Mouse (Mus musculus): ENCODE measurements around the gene Stox1. TPM values are rescaled to one million over a fixed set of nuclear protein-coding genes. Genes with fewer than 3 reads are reported as not detected.

The Stox1 gene
- polyA plus RNA-seq, 1 experiment from 2014 or later, result 0.21 TPM

DNA sequence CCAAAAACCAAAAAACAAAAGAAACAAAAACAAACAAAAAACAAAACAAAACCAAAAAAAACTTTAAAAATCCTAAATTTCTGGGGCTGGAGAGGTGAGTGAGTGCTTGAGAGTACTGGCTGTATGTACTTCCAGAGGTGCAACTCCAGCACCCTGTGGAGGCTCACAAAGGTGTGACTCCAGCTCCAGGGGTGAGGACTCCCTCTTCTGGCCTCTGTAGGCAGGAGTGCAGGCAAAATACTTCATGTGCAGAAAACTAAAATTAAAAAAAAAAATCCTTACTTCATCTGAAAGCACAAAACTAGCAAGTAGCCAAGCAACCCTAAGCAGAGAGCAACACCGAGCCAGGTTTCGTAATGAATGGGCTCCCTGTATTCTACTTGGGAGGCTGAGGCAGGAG, 53.6 kb downstream of the Stox1 start:
- Histone ChIP-seq H3K9ac (replicated peaks) (no peak overlapping the region), H3K9me3 (ENCODE audit: low read length) (no peaks in the 10 kb centered on the region), H3K4me1 (ENCODE audit: insufficient read depth) (no peaks in the 10 kb centered on the region), H3K27me3 (ENCODE audit: insufficient read depth, low read length) (no peaks in the 10 kb centered on the region), H3K4me3 (ENCODE audit: low read depth, low read length) (no peak overlapping the region), H3K36me3 (replicated peaks; ENCODE audit: insufficient read depth, low read length) (no peaks in the 10 kb centered on the region), H3K4me2 (ENCODE audit: low read depth, low read length) (no peak overlapping the region), H3K27ac (ENCODE audit: low read depth) (no peak overlapping the region)
- 81% methylated on average over 2 of the region's 2 CpGs for WGBS (ENCODE audit: insufficient replicate concordance)
- ATAC-seq (no peak), DNase-seq (no peak)
- peak; percentile 31 for TF ChIP-seq CTCF (IDR thresholded peaks at IDR 0.05; ENCODE audit: low read depth)
- TF ChIP-seq EP300 (IDR thresholded peaks at IDR 0.05; ENCODE audit: low read depth), result no peak

DNA sequence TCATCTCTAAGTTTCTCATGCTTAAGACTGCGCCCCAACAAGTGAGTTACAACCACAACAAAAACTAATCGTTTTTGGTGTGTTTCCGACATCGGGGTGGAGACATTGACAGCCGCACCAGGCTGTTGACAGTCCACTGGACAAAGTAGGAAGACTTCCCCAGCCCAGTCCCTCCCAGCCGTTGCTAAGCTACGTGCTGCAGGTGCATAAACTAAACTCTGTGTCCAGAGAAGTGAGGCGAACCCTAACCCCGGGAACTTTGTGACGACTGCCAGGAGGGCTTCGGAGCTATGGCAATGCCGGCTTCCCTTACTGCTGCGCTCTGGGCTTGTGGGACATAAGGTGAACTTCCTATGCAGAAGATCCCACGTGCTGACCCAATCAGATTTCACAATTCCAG, 56.7 kb downstream of the Stox1 start:
- H3K4me1 ChIP-seq (ENCODE audit: insufficient read depth), result peaks cover 10% of the 10 kb centered on the region; the same call in 1 of the 2 replicates
- H3K9me3 ChIP-seq (ENCODE audit: low read length), result no peaks in the 10 kb centered on the region
- H3K36me3 ChIP-seq (replicated peaks; ENCODE audit: insufficient read depth, low read length), result no peaks in the 10 kb centered on the region
- H3K4me3 ChIP-seq (ENCODE audit: low read depth, low read length), result no peak overlapping the region
- WGBS (ENCODE audit: insufficient replicate concordance), result 72% methylated on average over 14 of the region's 14 CpGs
- no peak overlapping the region for H3K9ac ChIP-seq (replicated peaks)
- H3K27ac ChIP-seq (ENCODE audit: low read depth), result no peak overlapping the region
- no peaks in the 10 kb centered on the region for H3K27me3 ChIP-seq (ENCODE audit: insufficient read depth, low read length)
- no peak for TF ChIP-seq CTCF (IDR thresholded peaks at IDR 0.05; ENCODE audit: low read depth)
- TF ChIP-seq EP300 (IDR thresholded peaks at IDR 0.05; ENCODE audit: low read depth), result no peak
- DNase-seq (no peak), ATAC-seq (peak; percentile 53; the same call in 1 of the 2 replicates)
- H3K4me2 ChIP-seq (ENCODE audit: low read depth, low read length), result no peak overlapping the region

DNA sequence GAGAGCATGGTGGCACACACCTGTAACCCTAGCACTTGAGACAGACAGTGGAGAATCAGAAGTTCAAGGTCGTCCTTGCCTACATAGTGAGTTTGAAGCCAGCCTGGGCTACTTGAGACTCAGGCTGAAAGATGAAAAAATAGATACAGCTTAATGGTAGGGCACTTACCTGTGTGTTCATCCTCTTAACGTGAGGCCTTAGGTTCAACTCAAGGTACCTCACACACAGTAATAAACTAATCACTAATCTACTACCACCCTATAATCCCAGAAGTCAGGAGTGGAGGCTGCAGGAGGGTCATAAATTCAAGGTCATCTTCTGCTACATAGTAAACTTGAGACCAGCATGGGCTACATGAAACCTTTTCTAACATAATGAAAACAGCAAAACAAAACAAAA, 57.5 kb downstream of the Stox1 start:
- H3K4me2 ChIP-seq (ENCODE audit: low read depth, low read length), result no peak overlapping the region
- no peak for ATAC-seq
- 72% methylated on average over 2 of the region's 2 CpGs for WGBS (ENCODE audit: insufficient replicate concordance)

DNA sequence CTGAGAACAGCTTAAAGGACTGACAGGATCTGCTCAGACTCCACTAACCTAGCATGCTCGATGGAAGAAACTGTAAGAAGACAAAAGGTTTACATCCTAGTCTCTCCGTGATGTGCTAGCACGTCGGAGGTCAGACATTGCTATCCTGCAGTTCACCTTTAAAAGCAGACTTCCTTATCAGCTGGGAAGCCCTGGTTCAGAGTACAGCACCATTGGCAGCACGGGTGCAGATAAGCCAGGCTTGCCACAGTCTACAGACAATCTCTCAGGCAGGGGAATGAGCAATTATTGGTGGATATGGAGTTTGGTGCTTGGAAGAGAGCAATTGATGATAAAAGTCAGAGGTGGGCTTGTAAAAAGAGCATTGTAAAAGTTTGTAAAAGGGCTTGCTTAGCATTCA, 57.9 kb downstream of the Stox1 start:
- ATAC-seq (peak; percentile 69), DNase-seq (no peak)
- Histone ChIP-seq H3K27me3 (ENCODE audit: insufficient read depth, low read length) (no peaks in the 10 kb centered on the region), H3K4me3 (ENCODE audit: low read depth, low read length) (no peak overlapping the region), H3K27ac (ENCODE audit: low read depth) (no peak overlapping the region), H3K9me3 (ENCODE audit: low read length) (no peaks in the 10 kb centered on the region), H3K36me3 (replicated peaks; ENCODE audit: insufficient read depth, low read length) (no peaks in the 10 kb centered on the region), H3K4me1 (ENCODE audit: insufficient read depth) (peaks cover 10% of the 10 kb centered on the region; the same call in 1 of the 2 replicates), H3K9ac (replicated peaks) (no peak overlapping the region), H3K4me2 (ENCODE audit: low read depth, low read length) (no peak overlapping the region)
- 36% methylated on average over 5 of the region's 5 CpGs for WGBS (ENCODE audit: insufficient replicate concordance)
- no peak for TF ChIP-seq CTCF (IDR thresholded peaks at IDR 0.05; ENCODE audit: low read depth)
- TF ChIP-seq EP300 (IDR thresholded peaks at IDR 0.05; ENCODE audit: low read depth), result peak; percentile 71

More for the DNA sequence above, 57.5 kb downstream of the Stox1 start:
- Histone ChIP-seq H3K27me3 (ENCODE audit: insufficient read depth, low read length) (no peaks in the 10 kb centered on the region), H3K9ac (replicated peaks) (no peak overlapping the region), H3K4me3 (ENCODE audit: low read depth, low read length) (no peak overlapping the region), H3K36me3 (replicated peaks; ENCODE audit: insufficient read depth, low read length) (no peaks in the 10 kb centered on the region), H3K27ac (ENCODE audit: low read depth) (no peak overlapping the region), H3K4me1 (ENCODE audit: insufficient read depth) (peaks cover 10% of the 10 kb centered on the region; the same call in 1 of the 2 replicates), H3K9me3 (ENCODE audit: low read length) (no peaks in the 10 kb centered on the region)
- TF ChIP-seq CTCF (IDR thresholded peaks at IDR 0.05; ENCODE audit: low read depth) (no peak), EP300 (IDR thresholded peaks at IDR 0.05; ENCODE audit: low read depth) (no peak)
- DNase-seq, result no peak

DNA sequence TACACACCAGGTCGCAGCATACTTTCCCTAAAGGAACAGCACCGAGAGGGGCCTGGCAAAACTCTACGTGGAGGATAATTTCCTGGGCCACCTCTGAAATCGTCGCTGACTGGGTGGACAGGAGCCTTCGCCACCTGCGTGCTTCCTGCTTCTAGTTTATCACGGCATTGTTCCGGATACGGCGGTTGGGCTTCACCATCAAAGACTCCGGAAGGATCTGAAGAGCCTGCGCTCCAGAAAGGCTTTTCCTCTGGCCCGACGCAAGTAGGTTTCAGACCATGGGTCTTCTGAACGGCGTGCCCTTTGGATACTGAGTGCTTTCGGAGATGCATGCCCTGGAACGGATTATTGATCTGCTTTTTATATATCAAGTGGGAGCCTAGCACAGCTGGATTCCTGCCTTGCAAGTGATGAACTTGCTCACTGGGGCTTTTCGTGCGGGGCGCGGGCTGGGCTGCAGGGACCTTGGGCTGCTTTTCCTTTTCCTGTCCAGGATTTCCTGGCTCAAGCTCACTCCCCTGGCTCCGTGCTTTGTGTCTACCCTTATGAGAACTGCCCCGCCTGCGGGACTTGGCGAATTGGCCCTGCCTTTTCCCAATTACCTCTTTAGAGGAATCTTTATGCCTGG, 60.9 kb downstream of the Stox1 start:
- ATAC-seq (peak; percentile 43; the same call in 1 of the 2 replicates), DNase-seq (peak; percentile 33)
- H3K27ac ChIP-seq (ENCODE audit: low read depth), result peak overlapping the region; percentile 17; the same call in 1 of the 2 replicates
- TF ChIP-seq CTCF (IDR thresholded peaks at IDR 0.05; ENCODE audit: low read depth) (no peak), EP300 (IDR thresholded peaks at IDR 0.05; ENCODE audit: low read depth) (no peak)
- no peaks in the 10 kb centered on the region for H3K27me3 ChIP-seq (ENCODE audit: insufficient read depth, low read length)
- H3K9me3 ChIP-seq (ENCODE audit: low read length), result no peaks in the 10 kb centered on the region
- 22% methylated on average over 27 of the region's 27 CpGs for whole genome bisulfite sequencing (ENCODE audit: insufficient replicate concordance)
- no peaks in the 10 kb centered on the region for H3K36me3 ChIP-seq (replicated peaks; ENCODE audit: insufficient read depth, low read length)
- H3K4me1 ChIP-seq (ENCODE audit: insufficient read depth), result peaks cover 10% of the 10 kb centered on the region; the same call in 1 of the 2 replicates
- peak overlapping the region; percentile 69 for H3K4me2 ChIP-seq (ENCODE audit: low read depth, low read length)
- H3K4me3 ChIP-seq (ENCODE audit: low read depth, low read length), result peak overlapping the region; percentile 38
- H3K9ac ChIP-seq (replicated peaks), result 0 out of 2 replicates have a peak overlapping the region, but pooled peaks have one; percentile 2

DNA sequence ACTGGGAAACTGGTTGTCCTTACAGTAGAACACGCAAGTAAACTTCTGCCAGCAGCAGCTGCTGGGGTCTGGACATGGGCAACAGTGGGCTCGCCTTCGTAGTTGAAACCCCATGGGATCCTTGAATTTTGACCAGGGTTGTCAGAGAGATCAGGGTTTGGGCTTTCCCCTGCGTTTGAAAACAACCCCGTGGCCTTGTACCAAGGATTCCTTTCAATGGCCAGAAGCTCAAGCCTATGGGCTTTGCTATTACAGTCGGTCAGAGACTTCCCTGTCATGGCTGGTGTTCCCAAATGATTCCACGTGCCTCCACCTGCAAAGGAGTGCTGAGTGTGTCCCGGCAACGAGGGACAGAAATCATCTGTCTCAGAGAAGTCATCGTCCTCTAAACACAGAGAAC, 61.8 kb downstream of the Stox1 start:
- Histone ChIP-seq H3K27ac (ENCODE audit: low read depth) (no peak overlapping the region), H3K4me1 (ENCODE audit: insufficient read depth) (peaks cover 10% of the 10 kb centered on the region; the same call in 1 of the 2 replicates), H3K4me2 (ENCODE audit: low read depth, low read length) (no peak overlapping the region), H3K4me3 (ENCODE audit: low read depth, low read length) (no peak overlapping the region), H3K9ac (replicated peaks) (no peak overlapping the region), H3K36me3 (replicated peaks; ENCODE audit: insufficient read depth, low read length) (no peaks in the 10 kb centered on the region), H3K27me3 (ENCODE audit: insufficient read depth, low read length) (no peaks in the 10 kb centered on the region), H3K9me3 (ENCODE audit: low read length) (no peaks in the 10 kb centered on the region)
- DNase-seq (no peak), ATAC-seq (no peak)
- no peak for TF ChIP-seq CTCF (IDR thresholded peaks at IDR 0.05; ENCODE audit: low read depth)
- no peak for TF ChIP-seq EP300 (IDR thresholded peaks at IDR 0.05; ENCODE audit: low read depth)
- WGBS (ENCODE audit: insufficient replicate concordance), result 80% methylated on average over 10 of the region's 10 CpGs
